Mouse (Mus musculus): ENCODE results near the gene 1110051M20Rik. TPM values are rescaled to one million over a fixed set of nuclear protein-coding genes. Genes with fewer than 3 reads are reported as not detected.

The 1110051M20Rik gene
- polyA plus RNA-seq, 1 experiment = 27.0 TPM

GRCm38 (mm10) chr2:91458673-91459391 lies 14.3 kb upstream of the 1110051M20Rik start:
- Histone ChIP-seq H3K4me1 (ENCODE audit: control insufficient read depth, insufficient read depth, low read length) (peaks cover 17% of the 10 kb centered on the region), H3K4me3 (replicated peaks; ENCODE audit: extremely low read depth, low read depth, low read length) (peak overlapping the region; percentile 82)
- DNase-seq = no peak
- no peak for TF ChIP-seq POLR2A (IDR thresholded peaks at IDR 0.05; ENCODE audit: borderline replicate concordance, extremely low read depth, low read depth, low read length)
- TF ChIP-seq CTCF (IDR thresholded peaks at IDR 0.05; ENCODE audit: insufficient read depth, low read length) = no peak
- WGBS = under 1% methylated on average over 32 of the region's 32 CpGs

GRCm38 (mm10) chr2:91458252-91458672 lies 13.8 kb upstream of the 1110051M20Rik start:
- Histone ChIP-seq H3K4me1 (ENCODE audit: control insufficient read depth, insufficient read depth, low read length) (peaks cover 15% of the 10 kb centered on the region), H3K4me3 (replicated peaks; ENCODE audit: extremely low read depth, low read depth, low read length) (peak overlapping the region; percentile 82)
- DNase-seq = peak; percentile 56
- TF ChIP-seq POLR2A (IDR thresholded peaks at IDR 0.05; ENCODE audit: borderline replicate concordance, extremely low read depth, low read depth, low read length) = peak; percentile 24; the same call in 1 of the 2 replicates
- no peak for TF ChIP-seq CTCF (IDR thresholded peaks at IDR 0.05; ENCODE audit: insufficient read depth, low read length)
- WGBS = under 1% methylated on average over 21 of the region's 21 CpGs

GRCm38 (mm10) chr2:91457656-91458251 lies 13.2 kb upstream of the 1110051M20Rik start:
- H3K4me1 ChIP-seq (ENCODE audit: control insufficient read depth, insufficient read depth, low read length) = peaks cover 14% of the 10 kb centered on the region; the same call in 1 of the 2 replicates
- WGBS = under 1% methylated on average over 45 of the region's 45 CpGs
- DNase-seq = peak; percentile 58
- no peak for TF ChIP-seq POLR2A (IDR thresholded peaks at IDR 0.05; ENCODE audit: borderline replicate concordance, extremely low read depth, low read depth, low read length)
- no peak for TF ChIP-seq CTCF (IDR thresholded peaks at IDR 0.05; ENCODE audit: insufficient read depth, low read length)
- peak overlapping the region; percentile 82 for H3K4me3 ChIP-seq (replicated peaks; ENCODE audit: extremely low read depth, low read depth, low read length)

- WGBS = 2% methylated on average over 36 of the region's 36 CpGs
- TF ChIP-seq POLR2A (IDR thresholded peaks at IDR 0.05; ENCODE audit: borderline replicate concordance, extremely low read depth, low read depth, low read length) (peak; percentile 57; the same call in 1 of the 2 replicates), CTCF (IDR thresholded peaks at IDR 0.05; ENCODE audit: insufficient read depth, low read length) (no peak)
- peak; percentile 73 for DNase-seq
- Histone ChIP-seq H3K4me3 (replicated peaks; ENCODE audit: extremely low read depth, low read depth, low read length) (peak within 1 kb of the TSS; percentile 82), H3K4me1 (ENCODE audit: control insufficient read depth, insufficient read depth, low read length) (peaks cover 12% of the 10 kb centered on the region; the same call in 1 of the 2 replicates)
These were observed 12.8 kb upstream of the 1110051M20Rik start, which contains the start of gene Lrp4 for GRCm38 (mm10) chr2:91457259-91457655. Gene Lrp4, plus strand, starts transcription at chr2:91457511.

GRCm38 (mm10) chr2:91456491-91457100 lies 12.1 kb upstream of the 1110051M20Rik start:
- TF ChIP-seq CTCF (IDR thresholded peaks at IDR 0.05; ENCODE audit: insufficient read depth, low read length) (no peak), POLR2A (IDR thresholded peaks at IDR 0.05; ENCODE audit: borderline replicate concordance, extremely low read depth, low read depth, low read length) (no peak)
- no peak for DNase-seq
- WGBS = 48% methylated on average over 9 of the region's 9 CpGs
- H3K4me1 ChIP-seq (ENCODE audit: control insufficient read depth, insufficient read depth, low read length) = peaks cover 9% of the 10 kb centered on the region; the same call in 1 of the 2 replicates
- H3K4me3 ChIP-seq (replicated peaks; ENCODE audit: extremely low read depth, low read depth, low read length) = peak overlapping the region; percentile 52

GRCm38 (mm10) chr2:91455826-91456225 lies 11.3 kb upstream of the 1110051M20Rik start:
- Histone ChIP-seq H3K4me3 (replicated peaks; ENCODE audit: extremely low read depth, low read depth, low read length) (no peak overlapping the region), H3K4me1 (ENCODE audit: control insufficient read depth, insufficient read depth, low read length) (peaks cover 3% of the 10 kb centered on the region; the same call in 1 of the 2 replicates)
- no peak for DNase-seq
- WGBS = 3% methylated on average over 4 of the region's 4 CpGs
- peak; percentile 10; the same call in 1 of the 2 replicates for TF ChIP-seq CTCF (IDR thresholded peaks at IDR 0.05; ENCODE audit: insufficient read depth, low read length)
- no peak for TF ChIP-seq POLR2A (IDR thresholded peaks at IDR 0.05; ENCODE audit: borderline replicate concordance, extremely low read depth, low read depth, low read length)

GRCm38 (mm10) chr2:91454434-91454833 lies 9.9 kb upstream of the 1110051M20Rik start:
- H3K4me1 ChIP-seq (ENCODE audit: control insufficient read depth, insufficient read depth, low read length) = no peaks in the 10 kb centered on the region
- 90% methylated on average over 3 of the region's 3 CpGs for WGBS
- TF ChIP-seq POLR2A (IDR thresholded peaks at IDR 0.05; ENCODE audit: borderline replicate concordance, extremely low read depth, low read depth, low read length) = no peak
- TF ChIP-seq CTCF (IDR thresholded peaks at IDR 0.05; ENCODE audit: insufficient read depth, low read length) = no peak
- DNase-seq = no peak
- H3K4me3 ChIP-seq (replicated peaks; ENCODE audit: extremely low read depth, low read depth, low read length) = no peak overlapping the region

- WGBS = 75% methylated on average over 9 of the region's 9 CpGs
- Histone ChIP-seq H3K4me1 (ENCODE audit: control insufficient read depth, insufficient read depth, low read length) (no peaks in the 10 kb centered on the region), H3K4me3 (replicated peaks; ENCODE audit: extremely low read depth, low read depth, low read length) (no peak overlapping the region)
- no peak for DNase-seq
- TF ChIP-seq CTCF (IDR thresholded peaks at IDR 0.05; ENCODE audit: insufficient read depth, low read length) = no peak
- no peak for TF ChIP-seq POLR2A (IDR thresholded peaks at IDR 0.05; ENCODE audit: borderline replicate concordance, extremely low read depth, low read depth, low read length)
These were observed 8.9 kb upstream of the 1110051M20Rik start for GRCm38 (mm10) chr2:91453231-91454075.
